Mouse (Mus musculus): ENCODE data around the gene Gtf2ird2.

DNA sequence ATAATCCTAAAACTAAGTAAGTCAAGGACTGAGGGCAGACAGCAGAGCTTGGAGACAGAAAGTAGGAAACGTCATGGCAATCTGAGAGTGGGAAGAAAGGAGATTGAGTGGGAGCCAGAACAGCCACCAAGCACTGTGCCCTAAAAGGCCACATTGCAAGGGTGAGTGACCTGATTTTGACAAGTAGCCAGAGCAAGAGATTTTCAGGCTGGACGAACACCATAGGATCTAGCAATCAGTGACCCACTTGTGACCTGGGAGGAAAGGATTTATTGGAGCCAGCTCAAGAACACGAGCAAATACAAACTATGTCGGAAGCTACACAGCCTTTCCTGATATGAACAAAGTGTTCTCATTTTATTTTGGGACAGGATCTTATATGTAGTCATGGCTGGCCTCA lies 1.1 kb upstream of the Gtf2ird2 start:
- TF ChIP-seq POLR2A (IDR thresholded peaks at IDR 0.05; ENCODE audit: control insufficient read depth in 1 of 2, insufficient read depth in 1 of 2, low read depth in 1 of 2, low read length in 2 of 2, poor library complexity in 1 of 2), result no peak
- TF ChIP-seq GATA1 (IDR thresholded peaks at IDR 0.05; ENCODE audit: low read depth, low read length), result no peak
- no peak for TF ChIP-seq TAL1 (IDR thresholded peaks at IDR 0.05; ENCODE audit: low read length)
- TF ChIP-seq USF2 (IDR thresholded peaks at IDR 0.05; ENCODE audit: borderline replicate concordance in 1 of 2, insufficient read depth in 1 of 2, low read depth in 1 of 2, low read length in 2 of 2), result no peak
- no peak for TF ChIP-seq MYB (IDR thresholded peaks at IDR 0.05; ENCODE audit: low read depth, low read length)
- TF ChIP-seq ZMIZ1 (IDR thresholded peaks at IDR 0.05; ENCODE audit: low read depth, low read length), result no peak
- no peak for TF ChIP-seq MAFK (IDR thresholded peaks at IDR 0.05; ENCODE audit: borderline replicate concordance, low read depth, low read length)
- TF ChIP-seq RCOR1 (IDR thresholded peaks at IDR 0.05; ENCODE audit: low read depth, low read length), result no peak
- no peak for TF ChIP-seq MYC (IDR thresholded peaks at IDR 0.05; ENCODE audit: low read depth, low read length)
- no peak for TF ChIP-seq ELF1 (IDR thresholded peaks at IDR 0.05; ENCODE audit: low read depth, low read length)
- TF ChIP-seq NRF1 (IDR thresholded peaks at IDR 0.05; ENCODE audit: insufficient read depth, low read depth, low read length, poor library complexity, severe bottlenecking), result no peak
- TF ChIP-seq TBP (IDR thresholded peaks at IDR 0.05; ENCODE audit: low read depth, low read length), result no peak
- TF ChIP-seq MXI1 (IDR thresholded peaks at IDR 0.05; ENCODE audit: low read depth, low read length), result no peak

All from MEL (cell line).